Mouse (Mus musculus) hindlimb bud, embryonic 11.5 days (tissue): ENCODE measurements around the gene Osbp.

Source experiments
- DNase-seq: peaks from one replicate; pipeline ENCODE4 v3.0.0-alpha.2; 2012; ENCODE audit warnings: low read depth, low spot score; ENCODE audit errors: extremely low spot score

Gene Osbp

DNA sequence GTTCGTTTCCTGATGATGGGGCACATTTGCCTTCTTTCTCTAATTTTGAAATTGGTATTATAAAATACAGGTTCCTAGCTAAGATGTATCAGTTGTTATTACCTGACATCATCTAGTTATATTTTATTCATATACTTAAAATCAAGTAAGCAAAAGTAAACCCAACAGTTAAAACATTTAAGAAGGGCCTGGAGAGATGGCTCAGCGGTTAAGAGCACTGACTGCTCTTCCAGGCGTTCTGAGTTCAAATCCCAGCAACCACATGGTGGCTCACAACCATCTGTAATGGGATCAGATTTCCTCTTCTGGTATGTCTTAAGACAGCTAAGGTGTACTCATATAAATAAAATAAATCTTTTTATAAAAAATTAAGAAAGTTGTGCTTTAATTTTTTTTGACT lies 22.1 kb downstream of the Osbp start:
- DNase-seq: no peak

DNA sequence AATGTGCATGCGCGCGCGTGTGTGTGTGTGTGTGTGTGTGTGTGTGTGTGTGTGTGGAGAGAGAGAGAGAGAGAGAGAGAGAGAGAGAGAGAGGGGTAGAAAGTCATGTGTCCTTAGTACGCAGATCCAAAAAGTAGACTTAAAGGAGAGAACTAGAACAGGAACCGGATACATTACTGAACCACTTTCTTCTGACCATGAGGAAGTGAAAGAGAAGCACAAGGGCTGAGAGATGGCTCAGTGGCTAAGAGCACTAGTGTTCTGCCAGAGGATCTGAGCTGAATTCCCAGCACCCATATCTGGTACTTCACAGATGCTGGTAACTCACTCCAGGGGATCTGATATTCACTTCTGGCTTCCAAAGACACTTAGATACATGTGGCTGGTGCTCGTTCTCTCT lies 23.6 kb downstream of the Osbp start:
- no peak for DNase-seq

DNA sequence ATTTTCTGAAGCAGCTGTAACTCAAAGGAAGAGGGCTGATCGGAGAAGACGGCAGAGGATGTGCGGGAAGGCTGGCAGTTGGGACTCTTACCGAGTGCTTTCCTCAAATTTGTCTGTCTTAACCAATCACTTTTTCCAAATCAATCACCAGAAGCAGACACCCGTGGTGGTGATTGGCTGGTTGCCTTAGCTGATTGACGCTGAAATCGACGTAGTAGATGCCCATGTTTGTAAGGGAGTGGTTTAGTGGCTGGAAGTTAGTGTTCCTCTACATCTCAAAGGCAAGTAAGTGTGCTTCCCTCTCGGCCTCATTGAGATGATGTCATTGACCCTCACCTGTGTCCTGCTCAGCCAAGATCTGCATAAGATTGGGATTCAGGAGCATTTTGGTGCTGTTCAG lies 26.3 kb downstream of the Osbp start:
- no peak for DNase-seq

DNA sequence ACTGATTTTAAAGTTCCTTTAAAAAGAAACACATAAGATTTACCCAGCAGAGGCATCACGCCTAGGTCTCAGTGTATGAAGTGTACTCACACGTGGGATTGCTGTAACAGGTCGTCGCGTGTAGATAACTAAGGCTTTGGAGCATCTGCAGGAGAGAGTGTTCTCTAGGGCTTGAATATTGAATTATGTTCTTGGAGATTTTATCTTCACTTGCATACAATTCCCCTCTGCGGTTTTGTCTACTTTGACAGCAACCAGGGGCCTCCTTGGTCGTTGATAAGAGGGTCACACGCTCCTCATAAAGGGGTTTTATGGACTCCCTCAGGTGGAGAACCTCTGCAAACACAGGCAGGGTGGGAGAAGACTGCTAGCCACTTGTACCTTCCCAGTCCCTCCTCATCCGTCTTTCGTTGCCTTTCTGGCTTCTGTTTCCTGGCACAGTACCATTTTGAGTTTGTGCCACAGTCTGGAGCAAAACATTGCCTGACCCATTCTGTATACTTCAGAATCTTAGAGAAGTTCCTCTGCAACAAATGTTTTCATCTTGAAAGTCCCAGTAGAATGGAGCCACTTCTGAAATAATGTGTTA lies 26.8 kb downstream of the Osbp start:
- DNase-seq: no peak

DNA sequence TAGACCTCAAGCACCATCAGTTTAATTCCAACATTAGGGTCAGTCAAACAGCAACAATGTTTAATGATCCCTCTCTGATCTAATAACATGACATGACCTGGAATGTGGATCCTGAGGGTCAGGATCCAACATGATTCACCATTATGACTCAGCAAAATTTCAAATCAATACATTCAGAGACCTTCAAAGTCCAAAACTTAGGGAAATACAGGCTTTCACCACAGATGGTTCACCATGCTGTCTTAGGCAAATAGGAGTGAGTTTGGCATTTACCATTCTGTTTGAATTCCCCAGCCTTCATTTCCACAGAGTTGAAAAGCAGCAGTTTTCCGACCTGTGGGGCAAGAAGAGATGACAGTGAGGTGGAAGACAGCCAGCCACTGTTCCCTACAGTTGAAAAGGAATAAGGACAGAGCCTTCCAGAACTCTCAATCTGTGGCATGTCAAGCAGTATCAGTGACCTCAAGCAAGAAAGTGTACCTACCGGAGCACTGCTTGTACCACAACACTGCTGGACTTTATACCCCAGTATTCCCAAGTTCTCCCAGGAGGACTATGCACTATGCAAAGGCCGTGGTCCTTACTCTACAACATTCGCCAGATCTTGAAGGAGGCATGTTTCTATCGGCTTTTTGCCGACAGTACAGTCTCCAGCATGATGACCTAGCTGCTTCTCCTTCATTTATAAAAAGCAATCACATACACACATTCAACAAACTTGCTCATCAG lies 29.1 kb downstream of the Osbp start:
- no peak for DNase-seq

DNA sequence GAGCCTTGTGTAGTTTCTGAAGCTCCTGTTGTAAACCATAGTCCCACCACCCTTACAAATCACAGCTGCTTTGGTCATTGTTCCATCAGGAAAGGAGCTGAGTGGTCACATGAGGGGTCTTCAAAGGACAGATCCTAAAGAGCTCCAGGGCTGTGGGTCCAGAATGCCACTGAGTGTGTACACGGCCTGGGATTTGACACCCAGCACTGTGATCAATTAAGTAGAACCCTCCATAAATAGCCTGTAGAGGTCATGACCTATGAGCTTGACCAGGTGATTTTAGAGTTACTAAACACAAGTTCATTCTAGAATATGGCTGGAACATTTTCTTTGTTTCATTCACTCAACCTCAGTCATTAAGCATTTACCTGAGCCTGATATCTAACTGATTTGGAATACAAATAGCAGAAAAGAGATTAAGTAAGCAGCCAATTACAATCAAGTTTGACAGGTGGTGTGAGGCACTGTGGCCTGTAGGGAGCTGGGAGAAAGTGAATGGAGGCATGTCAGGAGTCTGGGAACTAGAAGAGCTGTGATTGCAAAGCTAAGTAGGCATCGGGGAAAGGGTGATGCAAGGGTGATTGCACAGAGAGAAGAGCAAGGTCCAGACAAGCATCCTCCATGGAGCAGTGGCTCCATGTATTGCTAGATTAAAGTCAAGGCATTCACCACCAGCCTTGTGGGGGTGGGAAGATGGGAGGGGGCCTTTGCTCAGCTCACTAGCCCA lies 30.1 kb downstream of the Osbp start:
- no peak for DNase-seq

DNA sequence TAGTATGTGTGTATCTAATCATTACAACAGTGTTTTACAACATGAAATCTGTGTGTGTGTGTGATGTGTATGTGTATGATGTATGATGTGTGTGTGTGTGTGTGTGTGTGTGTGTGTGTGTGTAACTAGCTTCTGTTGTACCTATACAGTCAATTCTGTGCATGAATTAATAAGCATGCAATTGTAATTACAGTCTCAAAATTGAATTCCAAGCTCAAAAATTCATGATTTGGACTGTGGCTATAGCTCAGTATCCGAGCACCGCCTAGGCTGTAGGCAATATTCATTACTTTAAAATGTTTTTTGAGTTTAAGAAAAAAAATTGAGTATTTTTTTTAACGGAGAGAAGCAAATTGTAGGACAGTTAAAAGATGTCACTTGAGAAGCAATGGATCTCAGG lies 35.9 kb downstream of the Osbp start:
- no peak for DNase-seq

DNA sequence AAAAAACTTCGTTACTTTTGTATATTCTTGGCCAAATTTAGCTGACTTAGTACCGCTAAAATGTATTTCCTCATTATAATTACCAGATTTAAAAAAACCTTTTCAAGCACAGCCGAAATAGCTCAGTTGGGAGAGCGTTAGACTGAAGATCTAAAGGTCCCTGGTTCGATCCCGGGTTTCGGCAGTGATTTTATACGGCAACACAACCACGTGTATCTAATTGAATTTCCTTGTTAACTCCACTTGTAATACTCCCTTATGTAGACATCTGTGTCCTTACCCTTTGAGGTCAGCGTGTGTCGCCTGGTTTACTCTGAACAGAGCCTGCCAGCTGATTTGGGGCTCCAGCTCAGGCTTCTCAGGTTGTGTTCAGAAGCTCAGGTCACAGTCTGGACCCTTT lies 36.4 kb downstream of the Osbp start:
- no peak for DNase-seq

DNA sequence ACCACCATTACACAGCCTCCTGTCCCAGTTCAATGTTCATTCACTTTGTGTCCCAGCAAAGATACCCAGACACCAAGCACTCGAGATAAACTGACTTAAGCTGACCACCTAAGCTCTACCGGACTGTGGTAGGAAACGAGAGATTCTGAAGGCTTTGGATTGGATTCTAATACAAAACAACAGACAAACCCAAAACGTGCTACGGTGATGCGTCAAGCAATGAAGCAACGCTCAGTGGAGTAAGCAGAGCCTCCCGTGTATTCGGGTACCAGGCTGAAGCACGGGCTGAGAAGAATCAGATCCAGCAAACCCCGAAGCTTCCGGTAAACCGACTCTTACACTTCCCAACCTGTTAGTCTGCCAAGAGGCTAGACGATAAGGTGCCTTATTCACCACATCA lies 37.0 kb downstream of the Osbp start:
- DNase-seq: no peak

DNA sequence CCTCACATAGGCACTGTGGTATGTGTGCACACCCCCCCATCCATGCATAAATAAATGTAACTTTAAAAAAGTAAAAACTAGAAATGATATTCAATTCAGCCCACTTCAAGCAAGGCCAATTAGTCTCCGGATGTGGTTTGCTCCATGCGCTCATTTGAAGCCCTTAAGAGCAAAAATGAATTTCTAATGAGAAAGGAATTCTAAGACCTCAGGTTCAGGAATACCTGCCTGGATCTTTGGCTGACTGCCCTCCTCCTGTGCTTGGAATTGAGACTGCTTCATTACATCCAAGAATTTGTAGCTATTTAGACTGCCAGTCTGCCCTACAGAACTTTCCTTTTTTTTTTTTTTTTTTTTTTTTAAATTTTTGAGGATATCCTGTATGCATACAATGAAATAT lies 37.8 kb downstream of the Osbp start:
- no peak for DNase-seq

DNA sequence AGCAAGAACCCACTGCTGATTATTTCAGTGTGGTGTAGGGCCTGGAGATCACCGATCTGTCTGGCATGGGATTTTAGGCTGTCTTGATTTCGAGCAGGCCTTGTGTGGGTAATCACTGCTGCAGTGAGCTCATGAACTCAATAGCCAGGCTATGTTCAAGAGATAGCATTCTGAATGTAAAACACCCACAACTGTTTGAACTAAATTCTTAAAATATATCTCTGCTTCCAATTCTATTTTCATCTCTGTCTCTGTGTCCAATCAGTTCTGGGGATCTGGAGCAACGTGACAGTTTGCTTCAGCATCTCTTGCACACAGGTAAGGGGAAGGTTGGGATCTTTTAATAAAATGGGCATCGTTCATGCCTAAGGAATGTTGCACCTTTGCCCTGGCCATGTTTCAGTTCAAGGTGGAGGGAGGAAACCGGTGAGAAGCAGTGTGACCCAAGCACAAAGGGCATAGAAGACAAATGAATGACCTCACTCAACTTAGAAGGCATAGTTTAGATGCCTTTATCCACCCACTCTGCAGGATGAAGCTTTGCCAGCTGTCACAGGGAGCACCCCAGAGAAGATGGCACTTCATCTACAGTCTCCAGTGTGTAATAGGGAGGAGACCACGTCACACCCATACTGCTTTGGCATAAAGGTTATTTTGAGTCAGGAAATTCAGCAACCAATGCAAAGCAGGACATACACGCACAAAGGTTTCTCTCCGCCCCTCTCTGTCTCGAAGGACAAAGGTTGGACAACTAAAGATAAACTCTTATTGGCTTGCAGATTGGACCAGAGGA lies 38.7 kb downstream of the Osbp start:
- no peak for DNase-seq

DNA sequence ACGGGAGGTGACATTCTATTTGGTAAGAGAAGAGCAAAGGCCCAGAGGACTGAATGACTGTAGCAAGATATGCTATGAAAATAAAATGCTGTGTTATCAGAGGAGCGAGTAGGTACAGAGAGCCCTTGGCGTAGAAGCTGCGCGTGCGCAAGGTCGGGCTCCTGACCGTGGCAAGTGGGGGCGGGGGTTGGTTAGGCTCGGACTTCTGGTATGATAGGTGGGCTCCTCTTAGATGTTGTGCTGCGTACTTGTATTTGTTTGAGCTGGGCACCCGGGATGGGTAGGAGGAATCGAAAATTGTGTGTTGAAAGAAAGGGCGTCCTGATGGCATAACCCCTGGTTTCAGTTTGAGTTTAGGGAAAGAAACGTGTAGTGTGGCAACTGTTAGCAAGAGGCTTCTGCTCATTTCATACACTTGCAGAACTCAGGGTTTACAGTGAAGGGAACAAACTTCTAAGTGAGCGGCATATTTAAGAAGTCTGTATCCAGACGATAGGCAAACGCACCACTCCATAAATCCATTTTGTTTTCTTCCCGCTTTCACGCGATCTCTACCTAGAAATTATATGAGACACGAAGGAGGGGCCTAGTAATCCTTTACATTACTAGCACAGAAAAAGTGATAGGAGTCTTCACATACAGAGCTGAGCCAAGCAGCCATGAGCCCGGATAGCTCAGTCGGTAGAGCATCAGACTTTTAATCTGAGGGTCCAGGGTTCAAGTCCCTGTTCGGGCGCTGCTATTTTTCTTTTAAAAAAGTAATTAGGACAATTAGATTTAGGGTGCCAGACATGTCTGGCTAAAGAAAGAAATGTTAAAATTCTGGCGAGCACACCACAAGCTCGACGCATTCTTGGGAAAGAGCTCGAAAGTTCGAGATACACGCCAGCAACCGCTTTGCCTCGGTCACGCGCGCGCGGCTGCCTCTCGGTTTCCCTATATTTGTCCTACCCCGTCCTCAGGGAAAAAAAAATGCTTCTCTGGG lies 39.9 kb downstream of the Osbp start:
- DNase-seq: no peak

DNA sequence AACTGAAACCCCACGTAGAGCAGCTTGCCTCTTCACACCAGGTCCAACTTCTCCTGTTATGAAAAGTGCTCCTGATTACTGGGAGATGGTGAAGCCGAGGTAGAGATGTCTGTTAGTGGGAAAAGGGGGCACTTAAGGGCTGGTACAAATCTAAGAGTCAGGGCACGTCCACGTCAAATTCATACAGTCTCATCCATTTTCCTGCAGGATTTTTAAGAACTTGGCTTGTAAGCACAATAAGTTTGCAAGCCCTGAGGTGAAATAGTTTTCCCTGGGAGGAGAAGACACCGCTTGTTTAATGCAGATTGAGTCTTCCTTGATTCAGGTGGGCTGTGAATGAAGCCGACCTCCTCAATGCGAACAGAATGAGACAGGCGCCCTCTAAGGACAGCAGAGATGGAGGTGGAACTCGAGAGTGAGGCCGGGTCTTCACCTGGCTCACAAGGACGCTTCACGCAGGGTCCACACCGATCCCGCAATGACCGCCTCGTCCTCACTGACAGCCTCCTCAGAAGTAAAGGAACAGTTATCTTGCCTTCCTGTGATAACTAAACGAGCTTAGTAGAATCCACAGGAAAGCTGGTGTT lies 40.7 kb downstream of the Osbp start:
- no peak for DNase-seq

DNA sequence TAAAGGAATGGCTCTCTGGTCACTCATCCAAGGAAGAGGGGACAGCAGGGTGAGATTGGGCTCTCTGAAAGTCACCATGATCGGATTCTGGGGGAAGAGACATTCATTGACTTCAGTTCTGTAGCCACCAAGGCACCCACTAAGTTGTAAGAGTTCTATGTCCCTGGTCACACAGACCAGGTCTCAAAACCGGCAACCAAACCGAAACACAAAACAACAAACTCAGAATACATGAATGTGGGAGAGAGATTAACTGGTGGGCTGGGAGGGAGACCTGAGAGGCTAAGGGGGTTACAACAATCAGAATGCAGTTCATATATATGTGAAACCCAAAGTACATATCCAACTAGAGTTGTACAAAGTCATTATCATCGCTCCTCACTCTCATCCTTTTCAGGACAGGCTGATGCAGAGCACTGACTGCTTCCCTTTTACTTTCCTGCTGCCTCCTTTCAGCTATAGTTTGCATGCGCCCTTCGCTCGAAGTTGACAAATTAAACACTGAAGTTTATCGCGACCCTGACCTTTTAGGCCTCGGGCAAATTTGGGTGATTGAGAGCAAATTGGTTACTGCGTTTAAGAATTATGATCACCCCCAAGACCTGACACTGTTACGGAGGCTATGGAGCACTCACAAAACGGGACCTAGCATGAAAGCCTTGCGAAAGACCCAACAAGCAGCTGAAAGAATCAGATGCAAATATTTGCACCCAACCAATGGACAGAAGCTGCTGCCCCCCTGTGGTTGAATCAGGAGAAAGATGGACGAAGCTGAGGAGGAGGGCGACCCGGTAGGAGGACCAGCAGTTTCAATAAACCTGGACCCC lies 41.6 kb downstream of the Osbp start:
- no peak for DNase-seq

DNA sequence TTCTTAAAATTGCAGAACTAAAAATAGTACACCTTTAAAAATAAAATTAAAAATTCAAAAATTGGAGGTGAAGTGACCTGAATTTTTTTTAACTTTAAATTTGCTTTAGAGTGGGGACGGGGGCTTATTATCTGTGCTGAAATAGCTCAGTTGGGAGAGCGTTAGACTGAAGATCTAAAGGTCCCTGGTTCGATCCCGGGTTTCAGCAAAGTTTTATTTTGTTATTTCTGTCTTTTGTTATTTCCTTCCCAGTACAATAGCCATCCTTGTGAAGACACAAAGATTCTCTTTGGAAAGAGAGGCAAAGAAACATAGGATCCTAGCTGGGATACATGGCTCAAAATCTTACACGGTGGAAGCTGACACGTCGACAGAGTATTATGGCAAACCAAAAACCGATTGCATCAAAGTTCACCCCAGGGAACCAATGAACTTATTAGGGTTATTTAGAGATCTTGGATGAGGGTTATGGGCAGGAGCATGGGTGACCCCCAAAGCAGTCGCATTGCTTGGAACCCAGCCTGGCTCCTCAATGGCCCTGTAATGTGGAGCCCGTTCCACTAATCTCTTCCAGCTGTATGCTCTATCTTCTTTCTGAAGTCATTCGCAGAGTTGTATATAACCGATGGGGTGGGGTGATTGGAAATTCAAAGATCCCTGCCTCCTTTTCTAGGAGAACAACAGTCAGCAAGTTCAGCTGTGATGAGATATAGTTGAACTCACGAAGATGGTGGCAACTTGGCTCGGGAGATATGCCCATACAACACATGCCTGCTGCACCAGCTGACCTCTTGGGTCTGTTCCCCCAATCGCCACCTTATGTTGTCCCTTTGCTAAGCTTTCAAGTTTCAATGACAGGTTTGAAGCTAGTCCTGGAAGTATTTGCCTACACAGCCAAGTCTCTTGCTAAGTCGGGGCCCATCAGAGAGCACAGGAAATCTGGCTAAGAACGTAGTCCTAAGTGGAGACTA lies 43.0 kb downstream of the Osbp start:
- no peak for DNase-seq

DNA sequence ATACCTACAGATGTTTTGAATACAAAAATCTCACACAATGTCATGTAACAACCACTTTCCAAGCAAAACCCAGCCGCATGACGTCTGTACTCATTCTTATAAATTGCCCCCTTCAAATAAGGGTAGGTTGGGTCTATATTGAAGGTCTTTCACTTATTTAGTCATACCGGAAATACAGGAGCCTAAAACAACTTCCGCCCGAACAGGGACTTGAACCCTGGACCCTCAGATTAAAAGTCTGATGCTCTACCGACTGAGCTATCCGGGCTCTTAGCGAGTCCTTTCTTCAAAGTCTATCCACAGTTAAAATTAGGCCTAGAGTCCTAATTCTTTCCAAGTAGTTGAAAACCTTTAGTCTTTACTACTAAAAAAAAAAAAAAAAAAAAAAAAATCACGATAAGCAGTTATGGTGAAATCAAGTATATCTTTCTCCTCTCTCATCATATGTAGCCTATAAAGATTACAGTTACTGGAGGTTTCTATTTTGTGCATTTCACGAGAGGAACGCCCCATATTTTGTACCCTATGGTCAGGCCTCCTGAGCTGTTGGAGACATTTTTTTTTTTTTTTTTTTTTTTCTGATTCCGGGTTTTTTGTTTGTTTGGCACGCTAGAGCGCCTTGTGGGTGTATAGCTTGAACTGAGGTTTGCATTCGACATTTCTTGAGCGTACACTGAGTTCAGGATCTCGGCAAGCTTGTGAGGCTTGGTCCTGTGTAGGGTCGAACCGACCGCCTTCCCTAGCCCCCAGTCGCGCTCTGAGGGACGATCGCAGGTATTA lies 44.0 kb downstream of the Osbp start:
- peak; percentile 98 for DNase-seq

DNA sequence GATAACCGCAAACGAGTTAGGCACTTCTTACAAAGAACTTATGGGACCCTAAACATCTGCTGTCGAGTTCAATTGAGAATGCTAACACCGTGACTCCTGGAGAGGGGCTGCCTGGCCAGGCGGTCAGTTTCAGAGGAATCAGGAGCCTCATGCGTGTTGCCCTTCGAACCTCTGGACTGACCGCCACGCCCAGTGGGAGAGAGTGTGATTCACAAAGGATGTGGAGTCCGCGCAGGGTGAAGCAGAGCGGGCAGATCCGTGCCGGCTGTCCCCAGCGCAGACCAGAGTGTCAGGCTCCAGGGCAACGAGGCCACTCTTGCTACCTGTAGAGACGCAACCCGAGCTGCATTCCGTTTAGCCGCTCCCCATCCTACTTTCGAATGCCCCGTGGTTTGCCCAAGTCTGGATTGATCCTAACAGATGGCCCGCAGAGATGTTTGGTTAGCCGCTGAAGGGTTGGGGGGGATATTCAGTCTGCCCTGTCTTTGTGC lies 44.6 kb downstream of the Osbp start:
- no peak for DNase-seq
